Mouse (Mus musculus) liver, embryonic 14.5 days (tissue): ENCODE measurements around the gene Zranb3. TPM values are rescaled to one million over a fixed set of nuclear protein-coding genes. Genes with fewer than 3 reads are reported as not detected.

Experiments
- ATAC-seq: fragments of 200-750 bp; cut with Nextera tagmentation; 2 replicates; pipeline ENCODE4 v1.8.0; 2017; ENCODE audit warnings: moderate number of reproducible peaks, mild to moderate bottlenecking, moderate library complexity; ENCODE audit not compliant: insufficient read depth
- DNase-seq, 3 experiments: peaks; one replicate each; pipeline ENCODE4 v3.0.0-alpha.2; 2012 to 2013; ENCODE audit warnings: low read depth in 3 of 3, low spot score in 3 of 3
- H3K27ac ChIP-seq: fragments of 300-500 bp; sonication (generic); 2 replicates; pipeline ENCODE4 v1.5.1; 2014; ENCODE audit warnings: moderate library complexity, mild to moderate bottlenecking, control low read depth, inconsistent platforms
- H3K27me3 ChIP-seq: fragments of 300-500 bp; sonication (generic); 2 replicates; pipeline ENCODE4 v1.6.1; 2014; ENCODE audit warnings: mild to moderate bottlenecking, low read length, moderate library complexity; ENCODE audit not compliant: control insufficient read depth, insufficient read depth
- H3K36me3 ChIP-seq: fragments of 300-500 bp; sonication (generic); replicated peaks from 2 replicates; pipeline ENCODE4 v1.6.1; 2014; ENCODE audit warnings: low read depth; ENCODE audit not compliant: control insufficient read depth, insufficient read depth
- H3K4me1 ChIP-seq, 2 experiments: fragments of 200-500 bp in 1 of 2; fragments of 300-500 bp in 1 of 2; sonication (generic) in 1 of 2; replicated peaks; 2 replicates each; pipeline ENCODE4 v1.6.1; 2012 to 2014; ENCODE audit warnings: antibody characterized with exemption in 1 of 2, inconsistent platforms in 1 of 2, low read length in 1 of 2; ENCODE audit not compliant: control insufficient read depth in 2 of 2, insufficient read depth in 2 of 2
- H3K4me2 ChIP-seq: fragments of 300-500 bp; sonication (generic); 2 replicates; pipeline ENCODE4 v1.6.1; 2014; ENCODE audit warnings: low read depth, mild to moderate bottlenecking, control low read depth, moderate library complexity
- H3K4me3 ChIP-seq, 2 experiments: fragments of 200-500 bp in 1 of 2; fragments of 300-500 bp in 1 of 2; sonication (generic) in 1 of 2; 2 replicates each; pipeline ENCODE4 v1.5.1; 2012 to 2014; ENCODE audit warnings: low read depth in 2 of 2, low read length in 2 of 2, mild to moderate bottlenecking in 2 of 2, control low read depth in 1 of 2, inconsistent platforms in 1 of 2, moderate library complexity in 1 of 2; ENCODE audit not compliant: insufficient read depth in 1 of 2
- H3K9ac ChIP-seq: fragments of 300-500 bp; sonication (generic); replicated peaks from 2 replicates; pipeline ENCODE4 v1.6.1; 2014; ENCODE audit warnings: mild to moderate bottlenecking, control low read depth, moderate library complexity
- H3K9me3 ChIP-seq: fragments of 300-500 bp; sonication (generic); 2 replicates; pipeline ENCODE4 v1.6.1; 2016; ENCODE audit warnings: low read length, mixed read lengths; ENCODE audit not compliant: control insufficient read depth
- CTCF ChIP-seq: IDR thresholded peaks from 2 replicates; pipeline ENCODE4 v1.5.1; 2016; ENCODE audit warnings: antibody characterized with exemption, low read depth, control low read depth
- WGBS: fragments of 180-500 bp; shearing (Covaris S2); extraction: QIAGEN DNeasy Blood & Tissue Kit; methylation state at CpG from one replicate; pipeline ENCODE4 v1.1.7; 2014; ENCODE audit not compliant: insufficient replicate concordance; 5-methylcytosine and 5-hydroxymethylcytosine counted together
- polyA plus RNA-seq, 2 experiments: library from polyadenylated mRNA; depleted of rRNA in 1 of 2; stranded (reverse) in 1 of 2; unstranded in 1 of 2; fragments of >200 nt; fragmentation: Nextera tagmentation in 1 of 2; extraction: Ambion mirVana in 1 of 2; gene quantifications; 2 replicates each; pipeline versions ENCODE4 v1.2.1 to v1.2.3; 2012 to 2014

The Zranb3 gene
- polyA plus RNA-seq, 2 experiments = 3.9 to 4.1 TPM

GRCm38 (mm10) chr1:127904774-127905385 lies 198.0 kb downstream of the Zranb3 start:
- Histone ChIP-seq H3K4me1 (no peaks in the 10 kb centered on the region), H3K36me3 (0 out of 2 replicates have a peak, but pooled peaks cover 2% of the 10 kb centered on the region), H3K4me2 (no peak overlapping the region), H3K9me3 (no peaks in the 10 kb centered on the region), H3K27ac (no peak overlapping the region), H3K9ac (no peak overlapping the region), H3K4me3 (no peak overlapping the region), H3K27me3 (no peaks in the 10 kb centered on the region)
- 71% methylated on average over 2 of the region's 2 CpGs for WGBS
- DNase-seq (no peak), ATAC-seq (no peak)
- TF ChIP-seq CTCF = no peak

Other genes with a start within 250 kb of the Zranb3 start
- gene Map3k19, start 248.0 kb downstream of the Zranb3 start, polyA plus RNA-seq (2012; rRNA removed) = 0.02 TPM in 1 of 2 replicates, not detected in the other
- gene Map3k19, start 248.0 kb downstream of the Zranb3 start, polyA plus RNA-seq (2014; fragmentation: Nextera tagmentation; extraction: Ambion mirVana) = not detected in 2 replicates
- 3.7 and 5.1 TPM in 2 replicates for gene Rab3gap1, start 234.3 kb downstream of the Zranb3 start, polyA plus RNA-seq (2012; rRNA removed)
- 8.2 TPM in 2 replicates for gene Rab3gap1, start 234.3 kb downstream of the Zranb3 start, polyA plus RNA-seq (2014; fragmentation: Nextera tagmentation; extraction: Ambion mirVana)
- 19.7 and 20.3 TPM in 2 replicates for gene R3hdm1, start 254 bp upstream of the Zranb3 start, polyA plus RNA-seq (2012; rRNA removed)
- 32.6 and 32.8 TPM in 2 replicates for gene R3hdm1, start 254 bp upstream of the Zranb3 start, polyA plus RNA-seq (2014; fragmentation: Nextera tagmentation; extraction: Ambion mirVana)
- gene Ubxn4, start 140.9 kb upstream of the Zranb3 start, polyA plus RNA-seq (2012; rRNA removed) = 9.8 and 14.9 TPM in 2 replicates
- 27.2 and 32.8 TPM in 2 replicates for gene Ubxn4, start 140.9 kb upstream of the Zranb3 start, polyA plus RNA-seq (2014; fragmentation: Nextera tagmentation; extraction: Ambion mirVana)
- gene Lct, start 225.3 kb upstream of the Zranb3 start, polyA plus RNA-seq (2012; rRNA removed) = 0.02 and 0.03 TPM in 2 replicates
- not detected in 2 replicates for gene Lct, start 225.3 kb upstream of the Zranb3 start, polyA plus RNA-seq (2014; fragmentation: Nextera tagmentation; extraction: Ambion mirVana)